Mouse (Mus musculus) embryonic stem cell, embryonic (primary cell): ENCODE results near the gene Pou2f1.

Source experiments
- CTCF ChIA-PET, 4 experiments: fragments of 300-600 bp in 2 of 4; fragments of 350-600 bp in 2 of 4; sonication (Branson Sonifier 250); formaldehyde crosslinking; loops; one replicate each; lab custom pipeline; 2022; ENCODE audit warnings: inconsistent platforms in 2 of 4; lab: Charles Lee
- POLR2A ChIA-PET, 4 experiments: fragments of 300-600 bp in 2 of 4; fragments of 350-600 bp in 2 of 4; sonication (Branson Sonifier 250); formaldehyde crosslinking; loops; one replicate each; lab custom pipeline; 2022; ENCODE audit warnings: antibody characterized with exemption in 4 of 4, inconsistent platforms in 1 of 4; lab: Charles Lee

Pou2f1 gene

GRCm38 (mm10) chr1:165868659-165869058 is 133.8 kb downstream of the Pou2f1 start:
- POLR2A ChIA-PET = interaction anchor here in 1 of 4 experiments (0.8 to 1.8 kb wide), 6 partner anchors 9 to 89 kb away, joined by 3 to 5 read pairs (median 4); no protein-coding TSS in a partner anchor
- CTCF ChIA-PET = interaction anchor here in 1 of 4 experiments (0.7 kb wide), 1 partner anchor 10 kb away, joined by 3 read pairs; no protein-coding TSS in a partner anchor

DNA sequence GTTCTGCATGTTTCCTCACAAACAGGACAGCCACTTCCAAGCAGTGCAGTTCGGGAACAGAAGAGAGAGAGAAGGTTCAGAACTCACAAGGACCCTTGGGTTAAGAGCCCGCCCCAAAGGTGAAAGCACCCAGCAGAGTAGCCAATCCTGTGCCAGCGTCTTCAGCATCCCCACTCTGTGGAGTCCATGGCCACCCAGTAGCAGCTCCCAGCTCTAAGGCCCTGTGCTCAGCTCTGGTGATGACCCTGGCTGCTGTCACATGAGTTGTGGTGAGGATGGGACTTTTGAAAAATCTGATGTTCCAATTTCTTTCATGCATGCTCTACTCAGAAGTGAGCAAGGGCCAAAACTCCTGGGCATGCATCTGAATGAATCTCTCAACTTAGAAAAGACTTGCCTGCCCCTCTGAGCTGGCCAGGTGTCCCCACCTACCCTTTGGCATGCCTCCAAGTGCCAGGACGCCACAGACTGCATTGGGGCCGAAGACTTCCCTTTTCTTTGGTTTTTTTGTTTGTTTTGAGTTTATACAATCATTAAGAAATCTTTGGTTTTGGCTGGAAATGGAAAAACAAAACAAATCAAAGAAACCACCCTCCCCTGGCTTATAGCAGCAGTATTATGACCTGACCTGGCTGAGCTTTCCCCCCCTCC is 135.7 kb downstream of the Pou2f1 start:
- CTCF ChIA-PET = interaction anchor here in 2 of 4 experiments (1.1 to 1.3 kb wide), 3 partner anchors 10 to 136 kb away, joined by 3 to 5 read pairs (median 4); partner anchors contain the start of gene Pou2f1 (in 1 of the 2)
- POLR2A ChIA-PET = interaction anchor here in 1 of 4 experiments (0.9 to 1.5 kb wide), 2 partner anchors 9 to 21 kb away, joined by 3 to 4 read pairs; no protein-coding TSS in a partner anchor

- POLR2A ChIA-PET = interaction anchor here in 1 of 4 experiments (1.6 kb wide), 1 partner anchor 117 kb away, joined by 3 read pairs; no protein-coding TSS in a partner anchor
These were observed 137.3 kb downstream of the Pou2f1 start for GRCm38 (mm10) chr1:165864864-165865795.

GRCm38 (mm10) chr1:165862059-165862458 is 140.4 kb downstream of the Pou2f1 start:
- ChIA-PET CTCF (no interaction called here), POLR2A (no interaction called here)

More at GRCm38 (mm10) chr1:165864864-165865795, 137.3 kb downstream of the Pou2f1 start:
- CTCF ChIA-PET = interaction anchor here in 1 of 4 experiments (0.5 kb wide), 1 partner anchor 84 kb away, joined by 3 read pairs; no protein-coding TSS in a partner anchor

DNA sequence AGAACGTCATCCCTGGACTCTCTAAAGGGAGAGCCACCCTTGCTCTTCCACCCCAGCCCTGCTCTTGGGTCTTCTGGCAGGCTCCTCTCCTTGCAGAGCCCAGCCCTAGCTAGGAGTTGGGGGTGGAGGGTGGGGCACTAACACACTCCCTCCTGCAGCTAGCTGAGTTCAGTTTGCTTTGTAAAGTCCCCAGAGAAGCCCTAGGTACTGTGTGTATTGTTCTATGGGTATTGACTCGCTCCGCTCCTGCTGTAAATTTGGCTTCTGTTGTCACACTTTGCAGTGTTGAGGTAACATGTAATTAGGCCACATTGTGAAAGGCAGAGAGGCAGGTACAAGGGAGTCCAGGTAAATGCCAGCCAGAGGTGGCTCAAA is 141.3 kb downstream of the Pou2f1 start:
- ChIA-PET CTCF (interaction anchor here in 1 of 4 experiments (1.5 kb wide), 1 partner anchor 81 kb away, joined by 8 read pairs; no protein-coding TSS in a partner anchor), POLR2A (interaction anchor here in 2 of 4 experiments (1.2 to 1.3 kb wide), 2 partner anchors 9 to 142 kb away, joined by 3 to 4 read pairs; partner anchors contain the start of gene Pou2f1 (in 1 of the 2))

DNA sequence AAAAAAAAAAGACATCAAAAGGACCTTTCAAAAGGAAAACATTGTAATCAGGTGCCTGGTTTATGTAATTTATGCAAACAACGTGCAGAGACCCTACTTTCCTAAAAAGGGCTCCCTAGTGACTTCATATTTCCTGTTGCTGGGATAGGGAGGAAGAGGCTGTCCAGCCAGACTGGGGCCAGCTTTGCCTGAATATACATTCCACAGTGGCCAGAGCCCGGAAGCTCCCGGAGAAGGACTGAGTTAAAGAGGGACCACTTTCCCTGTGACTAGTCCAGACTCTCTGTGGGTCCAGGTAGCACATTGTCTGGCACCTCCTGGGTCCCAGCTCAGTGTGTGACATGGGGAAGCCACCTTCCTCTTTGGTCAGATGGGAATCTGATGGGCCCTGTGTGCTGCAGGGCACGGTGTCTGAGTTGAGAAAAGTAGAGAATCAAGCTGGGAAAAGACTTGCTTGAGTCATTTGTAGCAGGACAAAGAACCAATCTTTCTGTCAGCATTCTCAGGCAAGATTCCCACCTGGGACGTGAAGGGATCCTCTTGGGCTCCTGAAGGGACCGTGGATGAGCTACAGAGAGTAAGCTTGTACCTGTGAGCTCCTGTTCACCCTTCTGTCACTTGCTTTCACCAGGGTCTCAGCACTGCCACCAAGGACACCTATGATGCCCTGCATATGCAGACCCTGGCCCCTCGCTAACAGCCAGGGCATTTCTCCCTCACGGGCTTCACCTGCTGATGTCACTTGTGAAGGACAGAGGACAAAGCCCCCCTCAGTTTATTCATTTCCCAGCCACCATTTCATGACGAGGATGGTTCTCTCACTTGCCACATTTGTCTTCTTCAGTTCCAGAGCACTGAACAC is 141.9 kb downstream of the Pou2f1 start:
- CTCF ChIA-PET = interaction anchor here in 2 of 4 experiments (1.5 to 1.7 kb wide), 2 partner anchors 10 to 80 kb away, joined by 6 to 8 read pairs; no protein-coding TSS in a partner anchor
- POLR2A ChIA-PET = interaction anchor here in 3 of 4 experiments (0.8 to 1.3 kb wide), 7 partner anchors 8 to 142 kb away, joined by 3 to 7 read pairs (median 3); partner anchors contain the start of gene Pou2f1 (in 1 of the 3)

DNA sequence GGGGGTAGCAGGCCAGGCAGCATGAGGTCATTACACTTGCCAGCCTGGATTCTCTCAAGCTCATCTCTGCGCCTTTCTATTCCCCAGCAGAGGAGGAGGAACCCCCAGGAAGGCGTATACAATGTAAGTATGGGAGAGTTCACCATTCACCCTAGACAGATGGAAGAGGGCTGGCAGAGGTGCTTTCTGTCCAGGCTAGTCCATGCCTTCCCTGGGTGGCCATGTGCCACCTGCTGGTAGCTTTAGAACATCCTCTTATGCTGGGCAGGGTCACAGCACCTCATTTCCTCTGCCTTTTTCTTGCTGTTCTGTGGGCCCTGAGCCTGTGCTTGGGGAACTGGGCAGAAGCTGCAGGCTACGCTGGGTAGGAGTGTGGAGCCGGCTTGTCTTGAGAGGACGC is 144.1 kb downstream of the Pou2f1 start:
- CTCF ChIA-PET = interaction anchor here in 3 of 4 experiments (0.5 to 1.1 kb wide), 3 partner anchors 78 to 1439 kb away, joined by 3 to 4 read pairs (median 4); no protein-coding TSS in a partner anchor
- POLR2A ChIA-PET = interaction anchor here in 2 of 4 experiments (0.6 to 3.7 kb wide), 3 partner anchors 12 to 37 kb away, joined by 3 to 18 read pairs (median 3); no protein-coding TSS in a partner anchor

- POLR2A ChIA-PET = interaction anchor here in 1 of 4 experiments (1.6 to 3.7 kb wide), 2 partner anchors 11 kb away, joined by 5 to 18 read pairs; no protein-coding TSS in a partner anchor
- CTCF ChIA-PET = interaction anchor here in 1 of 4 experiments (1.1 kb wide), 1 partner anchor 77 kb away, joined by 4 read pairs; no protein-coding TSS in a partner anchor
These were observed 145.2 kb downstream of the Pou2f1 start for GRCm38 (mm10) chr1:165857279-165857678.

DNA sequence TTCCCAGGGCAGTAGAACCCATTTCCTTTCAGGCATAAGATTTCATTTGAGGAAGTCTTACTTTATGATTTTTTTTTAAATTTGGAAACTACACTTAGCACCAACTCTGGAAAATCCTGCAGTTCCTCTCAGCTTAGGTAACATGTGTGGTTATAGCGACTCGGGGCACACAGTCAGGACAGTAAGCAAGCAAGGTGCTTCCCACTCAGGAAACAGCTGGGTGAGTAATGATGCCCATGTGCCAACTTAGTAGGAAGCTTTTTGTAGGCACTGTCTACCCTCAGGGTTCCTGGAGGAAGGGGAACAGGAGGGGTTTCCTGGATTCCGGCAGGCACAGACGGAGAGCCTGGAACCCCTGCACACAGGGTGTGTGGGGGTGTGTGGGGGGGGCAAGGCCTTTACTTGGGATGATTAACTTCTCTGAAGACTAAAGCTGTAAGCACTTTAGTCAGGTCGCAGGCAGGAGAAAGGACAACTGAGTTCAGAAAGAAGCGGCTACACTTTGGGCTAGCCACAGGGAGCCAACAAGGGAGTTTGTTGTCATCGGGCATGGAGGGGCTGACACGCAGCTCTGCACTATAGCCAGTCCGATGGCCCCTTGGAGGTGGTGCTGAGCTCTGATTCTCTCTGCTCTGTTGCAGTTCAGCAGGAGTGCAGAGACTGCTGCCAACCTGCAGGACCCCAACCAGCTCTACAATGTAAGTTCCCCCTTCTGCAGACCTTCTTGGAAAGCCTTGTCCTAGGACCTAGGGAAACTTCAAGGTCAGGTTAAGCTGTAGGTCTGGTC is 146.5 kb downstream of the Pou2f1 start:
- ChIA-PET POLR2A (interaction anchor here in 1 of 4 experiments (0.8 to 3.7 kb wide), 3 partner anchors 10 to 147 kb away, joined by 5 to 18 read pairs (median 5); partner anchors contain the start of gene Pou2f1), CTCF (interaction anchor here (0.6 to 1.4 kb wide), 5 partner anchors 10 to 113 kb away, joined by 3 to 7 read pairs (median 4); no protein-coding TSS in a partner anchor)

GRCm38 (mm10) chr1:165853729-165854420 is 148.6 kb downstream of the Pou2f1 start:
- ChIA-PET POLR2A (interaction anchor here in 1 of 4 experiments (1.0 kb wide), 1 partner anchor 9 kb away, joined by 3 read pairs; no protein-coding TSS in a partner anchor), CTCF (interaction anchor here (0.6 to 1.2 kb wide), 10 partner anchors 9 to 114 kb away, joined by 3 to 6 read pairs (median 3); no protein-coding TSS in a partner anchor)

- POLR2A ChIA-PET = no interaction called here
- CTCF ChIA-PET = interaction anchor here (0.6 to 1.2 kb wide), 10 partner anchors 8 to 114 kb away, joined by 3 to 6 read pairs (median 3); no protein-coding TSS in a partner anchor
These were observed 149.3 kb downstream of the Pou2f1 start for GRCm38 (mm10) chr1:165853131-165853721.

GRCm38 (mm10) chr1:165852131-165852530 is 150.3 kb downstream of the Pou2f1 start:
- ChIA-PET POLR2A (interaction anchor here in 1 of 4 experiments (2.7 kb wide), 1 partner anchor 8 kb away, joined by 7 read pairs; no protein-coding TSS in a partner anchor), CTCF (interaction anchor here in 1 of 4 experiments (1.0 to 1.3 kb wide), 2 partner anchors 35 to 72 kb away, joined by 3 read pairs; no protein-coding TSS in a partner anchor)

GRCm38 (mm10) chr1:165849458-165850445 is 152.7 kb downstream of the Pou2f1 start:
- POLR2A ChIA-PET = interaction anchor here in 2 of 4 experiments (0.6 to 2.7 kb wide), 4 partner anchors 10 to 883 kb away, joined by 3 to 7 read pairs (median 3); no protein-coding TSS in a partner anchor
- CTCF ChIA-PET = interaction anchor here in 1 of 4 experiments (1.0 to 1.6 kb wide), 2 partner anchors 10 to 69 kb away, joined by 4 to 6 read pairs; no protein-coding TSS in a partner anchor

GRCm38 (mm10) chr1:165848881-165849280 is 153.6 kb downstream of the Pou2f1 start:
- POLR2A ChIA-PET = interaction anchor here in 2 of 4 experiments (1.0 to 1.3 kb wide), 2 partner anchors 152 to 154 kb away, joined by 3 read pairs; no protein-coding TSS in a partner anchor
- CTCF ChIA-PET = no interaction called here
